Mouse (Mus musculus) right cerebral cortex, adult 2 months (tissue): ENCODE results near the gene Pakap.
A peak's percentile ranks its signal among the peaks of the same experiment; 100 is the strongest.

ENCODE experiments used
- DNase-seq, 2 experiments: peaks; one replicate each; pipeline ENCODE4 v3.0.0; 2021 to 2022; ENCODE audit warnings: low spot score in 2 of 2

The Pakap gene

GRCm38 (mm10) chr4:57672996-57673906 is 105.3 kb downstream of the Pakap start:
- peak; percentile 91 for DNase-seq

- DNase-seq = no peak
Measured at GRCm38 (mm10) chr4:57674351-57674750, 106.4 kb downstream of the Pakap start.

GRCm38 (mm10) chr4:57675387-57675786 is 107.4 kb downstream of the Pakap start:
- DNase-seq = no peak

GRCm38 (mm10) chr4:57677916-57678315 is 109.9 kb downstream of the Pakap start:
- no peak for DNase-seq

- DNase-seq = no peak
Measured at GRCm38 (mm10) chr4:57678991-57679457, 111.0 kb downstream of the Pakap start.

- DNase-seq = no peak
Measured at GRCm38 (mm10) chr4:57680186-57680585, 112.2 kb downstream of the Pakap start.

GRCm38 (mm10) chr4:57681511-57681910 is 113.5 kb downstream of the Pakap start:
- DNase-seq = no peak

GRCm38 (mm10) chr4:57682341-57682740 is 114.4 kb downstream of the Pakap start:
- DNase-seq = no peak

GRCm38 (mm10) chr4:57682944-57683343 is 115.0 kb downstream of the Pakap start:
- DNase-seq = peak; percentile 51 to 56

- no peak for DNase-seq
Measured at GRCm38 (mm10) chr4:57684676-57685215, 116.8 kb downstream of the Pakap start.

- no peak for DNase-seq
Measured at GRCm38 (mm10) chr4:57686736-57687135, 118.8 kb downstream of the Pakap start.

- peak; percentile 42 to 52 for DNase-seq
Measured at GRCm38 (mm10) chr4:57687583-57687982, 119.6 kb downstream of the Pakap start.

GRCm38 (mm10) chr4:57688131-57688530 is 120.2 kb downstream of the Pakap start:
- no peak for DNase-seq

GRCm38 (mm10) chr4:57690001-57690400 is 122.0 kb downstream of the Pakap start:
- DNase-seq = no peak

- no peak for DNase-seq
Measured at GRCm38 (mm10) chr4:57690805-57691204, 122.8 kb downstream of the Pakap start.

GRCm38 (mm10) chr4:57694356-57695136 is 126.6 kb downstream of the Pakap start:
- DNase-seq = no peak

- DNase-seq = no peak
Measured at GRCm38 (mm10) chr4:57696955-57697354, 129.0 kb downstream of the Pakap start.

- DNase-seq = no peak
Measured at GRCm38 (mm10) chr4:57697918-57698611, 130.1 kb downstream of the Pakap start.

GRCm38 (mm10) chr4:57701576-57701975 is 133.6 kb downstream of the Pakap start:
- DNase-seq = no peak

- DNase-seq = no peak
Measured at GRCm38 (mm10) chr4:57703574-57704470, 135.8 kb downstream of the Pakap start.

GRCm38 (mm10) chr4:57704575-57704974 is 136.6 kb downstream of the Pakap start:
- no peak for DNase-seq
